Mouse (Mus musculus): ENCODE measurements around the gene Gm11549.

GRCm38 (mm10) chr3:36524466-36524865, 2.9 kb upstream of the Gm11549 start:
- no peak for TF ChIP-seq POLR2A (IDR thresholded peaks at IDR 0.05; ENCODE audit: borderline replicate concordance, control insufficient read depth, low read depth, low read length)
- no peak for TF ChIP-seq CTCF (IDR thresholded peaks at IDR 0.05; ENCODE audit: control insufficient read depth, insufficient read depth, low read length)

Measured in bone marrow, adult 2 months (tissue).